ENCODE assay signal across 9 mouse cellular contexts in the genomic region with DNA sequence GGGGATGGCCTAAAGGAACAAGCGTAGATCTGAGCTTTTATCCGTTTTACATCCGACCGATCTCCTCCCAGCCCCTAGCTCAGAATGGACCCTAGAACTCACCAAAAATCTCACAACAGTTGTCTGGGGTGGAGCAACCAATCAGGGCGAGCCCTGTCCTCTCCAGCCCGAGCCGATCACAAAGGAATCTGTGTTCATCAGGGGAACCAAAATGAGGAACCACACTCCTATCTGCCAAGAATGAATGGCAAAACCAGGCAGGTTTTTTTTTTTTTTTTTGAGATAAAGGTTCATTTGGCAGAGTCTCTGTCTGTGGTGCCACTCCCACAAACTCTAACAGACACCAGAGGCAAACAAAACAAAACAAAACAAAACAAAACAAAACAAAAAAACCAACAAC. TPM values are rescaled to one million over a fixed set of nuclear protein-coding genes. Genes with fewer than 3 reads are reported as not detected.
DNase-seq lines count a peak whose midpoint lies in the region; ATAC-seq and TF ChIP-seq lines count a peak whose summit lies in the region.
"Had no signal": no experiment of that assay in that cellular context is flagged by ENCODE, and none has a peak within 500 bp of the region (broad histone marks: within the 10 kb centered on the region; RNA-seq: fewer than 3 reads in every experiment).

No protein-coding gene starts in this region.

- DNase-seq in kidney, postnatal 10 days = no peak
- DNase-seq in G1E (ENCODE audit: low spot score) = peak; percentile 78
- DNase-seq in midbrain, embryonic 14.5 days = no peak
- no peak for DNase-seq in cerebellum, adult 8-10 months
- DNase-seq in left cerebral cortex, postnatal 36 days (ENCODE audit: low spot score in 2 of 2) = no peak
- no peak for DNase-seq in c-Kit-positive CD71-positive TER-119-positive erythroid progenitor cells, embryonic 14.5 days (ENCODE audit: low spot score)

- intact Hi-C loops in left cerebral cortex, postnatal 36 days (cut with DNase I) = loop anchor here (5.0 kb wide), 2 partner anchors 33 to 47 kb away; no protein-coding TSS in a partner anchor

- no peaks in the 10 kb centered on the region for H3K27me3 ChIP-seq in kidney, embryonic 14.5 days (ENCODE audit: control insufficient read depth, insufficient read depth, low read length)
- H3K27me3 ChIP-seq in G1E (ENCODE audit: insufficient read depth, low read length) = peaks cover 5% of the 10 kb centered on the region; the same call in 1 of the 2 replicates
- H3K27me3 ChIP-seq in forebrain, embryonic 12.5 days = no peaks in the 10 kb centered on the region
- no peaks in the 10 kb centered on the region for H3K27me3 ChIP-seq in midbrain, embryonic 14.5 days (ENCODE audit: control insufficient read depth, insufficient read depth, low read length)

- H3K4me2 ChIP-seq in kidney, embryonic 14.5 days (replicated peaks; ENCODE audit: low read depth, low read length) = peak overlapping the region; percentile 81; the same call in 1 of the 2 replicates
- peak overlapping the region; percentile 67 for H3K4me2 ChIP-seq in forebrain, embryonic 12.5 days
- peak overlapping the region; percentile 78 for H3K4me2 ChIP-seq in midbrain, embryonic 14.5 days (ENCODE audit: low read length)

- H3K4me3 ChIP-seq in kidney, embryonic 14.5 days (ENCODE audit: low read length) = no peak overlapping the region
- peak overlapping the region; percentile 25; the same call in 1 of the 2 replicates for H3K4me3 ChIP-seq in G1E (ENCODE audit: low read depth, low read length)
- H3K4me3 ChIP-seq in forebrain, embryonic 12.5 days (replicated peaks) = no peak overlapping the region
- no peak overlapping the region for H3K4me3 ChIP-seq in midbrain, embryonic 14.5 days (replicated peaks; ENCODE audit: low read depth, low read length)

- no peaks in the 10 kb centered on the region for H3K36me3 ChIP-seq in kidney, embryonic 14.5 days (ENCODE audit: control insufficient read depth, insufficient read depth, low read length)
- peaks cover 29% of the 10 kb centered on the region for H3K36me3 ChIP-seq in G1E (replicated peaks)
- no peaks in the 10 kb centered on the region for H3K36me3 ChIP-seq in forebrain, embryonic 12.5 days (replicated peaks)
- H3K36me3 ChIP-seq in midbrain, embryonic 14.5 days (ENCODE audit: control insufficient read depth, insufficient read depth, low read length) = no peaks in the 10 kb centered on the region

- ATAC-seq in kidney, embryonic 14.5 days (ENCODE audit: low FRiP score, low TSS enrichment) = no peak
- 0 out of 2 replicates have a peak, but pooled peaks have one; percentile 6 for ATAC-seq in G1E (ENCODE audit: extremely low read depth, insufficient number of reproducible peaks, low FRiP score, poor library complexity, severe bottlenecking)
- no peak for ATAC-seq in forebrain, embryonic 12.5 days (ENCODE audit: low FRiP score)
- ATAC-seq in midbrain, embryonic 14.5 days (ENCODE audit: low FRiP score, low TSS enrichment) = no peak

- peaks cover 51% of the 10 kb centered on the region for H3K4me1 ChIP-seq in kidney, embryonic 14.5 days (ENCODE audit: control insufficient read depth, insufficient read depth, low read length)
- peaks cover 74% of the 10 kb centered on the region for H3K4me1 ChIP-seq in G1E (ENCODE audit: insufficient read depth, low read depth, low read length)
- H3K4me1 ChIP-seq in forebrain, embryonic 12.5 days = peaks cover 59% of the 10 kb centered on the region
- peaks cover 42% of the 10 kb centered on the region for H3K4me1 ChIP-seq in midbrain, embryonic 14.5 days (ENCODE audit: control insufficient read depth, insufficient read depth, low read length)

- H3K9me3 ChIP-seq in kidney, embryonic 14.5 days (ENCODE audit: control insufficient read depth, low read length) = no peaks in the 10 kb centered on the region
- H3K9me3 ChIP-seq in G1E (replicated peaks) = no peaks in the 10 kb centered on the region
- no peaks in the 10 kb centered on the region for H3K9me3 ChIP-seq in forebrain, embryonic 12.5 days
- no peaks in the 10 kb centered on the region for H3K9me3 ChIP-seq in midbrain, embryonic 14.5 days (ENCODE audit: control insufficient read depth, low read length)

- H3K9ac ChIP-seq in kidney, embryonic 14.5 days (ENCODE audit: low read depth, low read length) = no peak overlapping the region; the same call in 1 of the 2 replicates
- 0 out of 2 replicates have a peak overlapping the region, but pooled peaks have one; percentile 21 for H3K9ac ChIP-seq in forebrain, embryonic 12.5 days
- H3K9ac ChIP-seq in midbrain, embryonic 14.5 days (replicated peaks; ENCODE audit: low read length) = no peak overlapping the region

- 71% methylated on average over 7 of the region's 7 CpGs for WGBS in kidney, embryonic 14.5 days
- 30% methylated on average over 7 of the region's 7 CpGs for WGBS in forebrain, embryonic 12.5 days
- WGBS in midbrain, embryonic 14.5 days = 18% methylated on average over 7 of the region's 7 CpGs

- TF ChIP-seq CTCF in G1E (IDR thresholded peaks at IDR 0.05; ENCODE audit: low read depth, low read length) = no peak

- no peak overlapping the region for H3K27ac ChIP-seq in kidney, embryonic 14.5 days (ENCODE audit: low read depth, low read length)
- H3K27ac ChIP-seq in forebrain, embryonic 12.5 days = no peak overlapping the region
- H3K27ac ChIP-seq in midbrain, embryonic 14.5 days (replicated peaks; ENCODE audit: low read depth, low read length) = no peak overlapping the region

RNA-seq across cellular contexts. Expression of a gene that starts 2.1 kb away (rescaled TPM):
- 3.3 and 4.8 TPM in 2 replicates for polyA plus RNA-seq in kidney, embryonic 14.5 days (2014; fragmentation: Nextera tagmentation; extraction: Ambion mirVana)
- total RNA-seq in G1E (2014; fragmentation: Nextera tagmentation) (10.1 and 10.8 TPM in 2 replicates), G1E (2017) (3.3 and 4.9 TPM in 2 replicates)
- polyA plus RNA-seq in G1E (2012) = 9.4 and 10.8 TPM in 2 replicates
- polyA plus RNA-seq in forebrain, embryonic 12.5 days (2016; fragmentation: Nextera tagmentation; extraction: Ambion mirVana) = 4.6 and 4.7 TPM in 2 replicates
- 3.0 and 3.4 TPM in 2 replicates for polyA plus RNA-seq in midbrain, embryonic 14.5 days (2014; fragmentation: Nextera tagmentation; extraction: Ambion mirVana)
- 1 to 10 TPM; 3.1 to 4.0 TPM for total RNA-seq in left cerebral cortex, postnatal 36 days (2021)

RNA-seq across cellular contexts. Expression of a gene that starts 47.0 kb away (rescaled TPM):
- not detected in 2 replicates for polyA plus RNA-seq in kidney, embryonic 14.5 days (2014; fragmentation: Nextera tagmentation; extraction: Ambion mirVana)
- not detected in 2 replicates for total RNA-seq in G1E (2014; fragmentation: Nextera tagmentation)
- total RNA-seq in G1E (2017) = 0.16 TPM in 1 of 2 replicates, not detected in the other
- polyA plus RNA-seq in G1E (2012) = not detected in 2 replicates
- not detected in 2 replicates for polyA plus RNA-seq in forebrain, embryonic 12.5 days (2016; fragmentation: Nextera tagmentation; extraction: Ambion mirVana)
- 0.25 and 0.27 TPM in 2 replicates for polyA plus RNA-seq in midbrain, embryonic 14.5 days (2014; fragmentation: Nextera tagmentation; extraction: Ambion mirVana)
- total RNA-seq in left cerebral cortex, postnatal 36 days (2021) = 1 to 10 TPM; 2.0 to 2.4 TPM
- polyA plus RNA-seq: limb, embryonic 11.5 days had no signal

RNA-seq across cellular contexts. Expression of a gene that starts 56.9 kb away (rescaled TPM):
- 0.26 and 0.29 TPM in 2 replicates for polyA plus RNA-seq in kidney, embryonic 14.5 days (2014; fragmentation: Nextera tagmentation; extraction: Ambion mirVana)
- total RNA-seq in G1E (2014; fragmentation: Nextera tagmentation) = not detected in 2 replicates
- not detected in 2 replicates for total RNA-seq in G1E (2017)
- polyA plus RNA-seq in G1E (2012) = not detected in 2 replicates
- polyA plus RNA-seq in forebrain, embryonic 12.5 days (2016; fragmentation: Nextera tagmentation; extraction: Ambion mirVana) = 0.33 and 0.64 TPM in 2 replicates
- polyA plus RNA-seq in midbrain, embryonic 14.5 days (2014; fragmentation: Nextera tagmentation; extraction: Ambion mirVana) = 0.88 and 2.1 TPM in 2 replicates
- 1 to 10 TPM; 1.8 to 2.4 TPM for total RNA-seq in left cerebral cortex, postnatal 36 days (2021)
